Mouse (Mus musculus) thymus, postnatal 25 days (tissue): ENCODE measurements around the gene Nectin4.
"Not testable (repeated sequence)": the region's sequence is repeated elsewhere in the genome, so short reads cannot be mapped to it uniquely, and the experiment has no call there.

Experiments used
- DNase-seq: peaks from one replicate; pipeline ENCODE4 v3.0.0; 2022

The Nectin4 gene

GRCm38 (mm10) chr1:171369845-171370556, at the start of gene Nectin4:
TSS of gene Nectin4 (plus strand) at chr1:171370099.
- DNase-seq, result no peak

- no peak for DNase-seq
Observed at GRCm38 (mm10) chr1:171320151-171320550, 49.7 kb upstream of the Nectin4 start.

- DNase-seq, result peak; percentile 18
Observed at GRCm38 (mm10) chr1:171321415-171321814, 48.5 kb upstream of the Nectin4 start.

GRCm38 (mm10) chr1:171322012-171322411, 47.9 kb upstream of the Nectin4 start:
- DNase-seq, result no peak

- no peak for DNase-seq
Observed at GRCm38 (mm10) chr1:171325571-171325970, 44.3 kb upstream of the Nectin4 start.

- not testable (repeated sequence) for DNase-seq
Observed at GRCm38 (mm10) chr1:171326588-171326987, 43.3 kb upstream of the Nectin4 start.

GRCm38 (mm10) chr1:171328244-171328643, 41.7 kb upstream of the Nectin4 start:
- no peak for DNase-seq

- DNase-seq, result peak; percentile 92
Observed at GRCm38 (mm10) chr1:171328839-171329432, 41.0 kb upstream of the Nectin4 start, which contains the start of gene Dedd. TSS of gene Dedd (plus strand) at chr1:171329145.

GRCm38 (mm10) chr1:171329433-171330215, 40.3 kb upstream of the Nectin4 start:
- peak; percentile 41 for DNase-seq

- DNase-seq, result no peak
Observed at GRCm38 (mm10) chr1:171330216-171330560, 39.7 kb upstream of the Nectin4 start.

- DNase-seq, result no peak
Observed at GRCm38 (mm10) chr1:171342262-171343207, 27.4 kb upstream of the Nectin4 start.

- DNase-seq, result no peak
Observed at GRCm38 (mm10) chr1:171343922-171344677, 25.8 kb upstream of the Nectin4 start.

- DNase-seq, result no peak
Observed at GRCm38 (mm10) chr1:171344715-171345114, 25.2 kb upstream of the Nectin4 start.

- DNase-seq, result peak; percentile 91
Observed at GRCm38 (mm10) chr1:171345225-171346094, 24.4 kb upstream of the Nectin4 start, which contains the start of the genes Nit1 and Pfdn2. TSS of gene Nit1 (minus strand) at chr1:171345646. TSS of gene Pfdn2 (plus strand) at chr1:171345670.

- DNase-seq, result no peak
Observed at GRCm38 (mm10) chr1:171346095-171346450, 23.8 kb upstream of the Nectin4 start.

GRCm38 (mm10) chr1:171348665-171349064, 21.2 kb upstream of the Nectin4 start:
- DNase-seq, result no peak

GRCm38 (mm10) chr1:171349210-171349609, 20.7 kb upstream of the Nectin4 start:
- DNase-seq, result no peak

- peak; percentile 62 for DNase-seq
Observed at GRCm38 (mm10) chr1:171355812-171356340, 14.0 kb upstream of the Nectin4 start.

- no peak for DNase-seq
Observed at GRCm38 (mm10) chr1:171356814-171357213, 13.1 kb upstream of the Nectin4 start.

- DNase-seq, result peak; percentile 50
Observed at GRCm38 (mm10) chr1:171358421-171358820, 11.5 kb upstream of the Nectin4 start.
